Mouse (Mus musculus) kidney, adult 2 months (tissue): Measurements from ENCODE around the gene Triap1.

Experiments
- CTCF ChIP-seq: fragments of 200-500 bp; conservative IDR thresholded peaks from 2 replicates; pipeline ENCODE4 v1.5.1; 2011; ENCODE audit warnings: low read depth, mild to moderate bottlenecking, control low read depth, low read length, moderate library complexity, mixed read lengths; ENCODE audit not compliant: insufficient read depth, insufficient read length
- POLR2A ChIP-seq: fragments of 200-500 bp; IDR thresholded peaks from one replicate; pipeline ENCODE4 v1.6.1; 2011; ENCODE audit warnings: low read depth, low read length, control low read depth

DNA sequence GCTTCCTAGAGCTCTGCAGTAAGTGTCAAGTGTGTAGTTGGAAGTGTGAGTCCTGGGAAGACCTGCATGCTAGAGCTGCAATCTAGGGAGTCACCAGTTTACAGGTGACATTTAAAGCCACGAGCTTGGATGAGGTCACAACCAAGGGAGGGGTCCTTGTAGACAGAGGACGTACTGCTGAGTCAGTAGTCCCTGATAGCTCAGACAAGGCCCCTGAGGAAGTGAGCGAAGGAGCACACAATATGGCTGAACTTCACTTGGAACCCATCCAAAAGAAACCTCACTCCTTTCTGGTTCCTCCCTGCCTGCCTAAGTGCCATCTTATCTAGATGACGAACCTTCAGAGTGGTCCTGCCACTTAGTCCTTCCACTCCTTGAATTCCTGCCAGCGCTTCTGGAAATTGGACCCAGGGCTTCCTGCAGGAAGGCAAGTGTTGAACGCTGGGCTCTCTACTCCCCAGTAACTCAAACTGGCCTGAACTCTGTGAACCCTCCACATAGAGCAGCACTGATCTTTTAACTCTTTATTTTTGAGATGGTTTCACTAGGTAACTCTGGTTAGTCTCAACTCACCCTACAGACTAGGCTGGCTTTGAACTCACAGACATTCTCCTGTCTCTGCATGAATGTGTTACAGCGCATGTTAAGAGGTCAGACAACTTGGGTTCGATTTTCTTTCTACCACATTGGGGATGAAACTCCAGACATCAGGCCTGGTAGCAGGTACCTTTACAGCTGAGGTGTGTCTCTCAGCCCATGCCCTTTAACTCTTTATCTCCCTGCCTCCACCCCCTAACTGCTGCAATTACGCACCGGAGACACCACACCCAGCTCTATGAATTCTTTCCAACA, 28.0 kb upstream of the Triap1 start:
- TF ChIP-seq CTCF (no peak), POLR2A (no peak)
